Mouse (Mus musculus) intestine, embryonic 15.5 days (tissue): ENCODE data around the gene Hoxb5. TPM values are rescaled to one million over a fixed set of nuclear protein-coding genes. Genes with fewer than 3 reads are reported as not detected.
A peak's percentile ranks its signal among the peaks of the same experiment; 100 is the strongest.

Experiments
- ATAC-seq: fragments of 200-750 bp; cut with Nextera tagmentation; 2 replicates; pipeline ENCODE4 v1.8.0; 2017; ENCODE audit warnings: moderate TSS enrichment, moderate library complexity
- H3K27ac ChIP-seq: fragments of 300-500 bp; sonication (generic); 2 replicates; pipeline ENCODE4 v1.5.1; 2015; ENCODE audit warnings: mild to moderate bottlenecking, inconsistent platforms
- H3K27me3 ChIP-seq: fragments of 300-500 bp; sonication (generic); replicated peaks from 2 replicates; pipeline ENCODE4 v1.6.1; 2015; ENCODE audit warnings: inconsistent platforms
- H3K36me3 ChIP-seq: fragments of 300-500 bp; sonication (generic); 2 replicates; pipeline ENCODE4 v1.6.1; 2015; ENCODE audit warnings: inconsistent platforms
- H3K4me1 ChIP-seq: fragments of 300-500 bp; sonication (generic); replicated peaks from 2 replicates; pipeline ENCODE4 v1.6.1; 2015; ENCODE audit warnings: inconsistent platforms
- H3K4me2 ChIP-seq: fragments of 300-500 bp; sonication (generic); replicated peaks from 2 replicates; pipeline ENCODE4 v1.6.1; 2015; ENCODE audit warnings: mild to moderate bottlenecking, inconsistent platforms
- H3K4me3 ChIP-seq: fragments of 300-500 bp; sonication (generic); replicated peaks from 2 replicates; pipeline ENCODE4 v1.5.1; 2015; ENCODE audit warnings: inconsistent platforms
- H3K9ac ChIP-seq: fragments of 300-500 bp; sonication (generic); 2 replicates; pipeline ENCODE4 v1.6.1; 2015; ENCODE audit warnings: inconsistent platforms
- H3K9me3 ChIP-seq: fragments of 300-500 bp; sonication (generic); 2 replicates; pipeline ENCODE4 v1.6.1; 2016; ENCODE audit warnings: inconsistent platforms
- WGBS: fragments of 180-500 bp; shearing (Covaris S2); methylation state at CpG from one replicate; pipeline ENCODE4 v1.1.7; 2015; 5-methylcytosine and 5-hydroxymethylcytosine counted together
- polyA plus RNA-seq: library from polyadenylated mRNA; unstranded; fragments of >200 nt; fragmentation: Nextera tagmentation; extraction: Ambion mirVana; gene quantifications from 2 replicates; pipeline ENCODE4 v1.2.1, GENCODE M21; 2015

Gene Hoxb5
- polyA plus RNA-seq, 1 experiment from 2014 or later, result 31.3 TPM

DNA sequence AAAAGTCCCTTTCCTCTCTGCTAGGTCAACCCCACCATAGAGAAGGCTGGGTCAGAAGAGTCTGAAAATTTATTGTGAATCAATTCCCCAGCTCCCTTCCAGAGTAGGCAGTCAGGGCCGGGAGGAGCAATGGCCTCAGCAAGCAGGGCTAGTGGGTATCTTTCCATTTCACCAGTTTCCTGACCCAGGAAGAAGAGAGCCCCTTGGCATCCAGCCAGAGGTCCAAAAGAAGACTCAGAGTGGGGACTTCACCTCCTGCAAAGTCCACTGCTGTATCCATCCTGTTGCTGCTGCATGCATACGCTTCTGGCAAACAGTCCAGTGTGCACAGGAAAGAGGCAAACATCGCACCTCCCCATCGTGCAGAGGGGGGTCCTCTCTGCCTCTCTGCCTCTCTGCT lies 27.2 kb upstream of the Hoxb5 start:
- Histone ChIP-seq H3K36me3 (no peaks in the 10 kb centered on the region), H3K27me3 (peaks cover 91% of the 10 kb centered on the region), H3K4me1 (peaks cover 32% of the 10 kb centered on the region), H3K9me3 (no peaks in the 10 kb centered on the region), H3K4me2 (no peak overlapping the region), H3K9ac (no peak overlapping the region), H3K27ac (no peak overlapping the region), H3K4me3 (no peak overlapping the region)
- no peak for ATAC-seq
- 19% methylated on average over 4 of the region's 4 CpGs for WGBS

GRCm38 (mm10) chr11:96277151-96278044 lies 25.7 kb upstream of the Hoxb5 start:
- Histone ChIP-seq H3K27ac (no peak overlapping the region), H3K4me1 (peaks cover 18% of the 10 kb centered on the region), H3K9me3 (no peaks in the 10 kb centered on the region), H3K4me3 (0 out of 2 replicates have a peak overlapping the region, but pooled peaks have one; percentile 14), H3K9ac (no peak overlapping the region), H3K27me3 (peaks cover 83% of the 10 kb centered on the region), H3K4me2 (peak overlapping the region; percentile 43), H3K36me3 (no peaks in the 10 kb centered on the region)
- WGBS, result 6% methylated on average over 35 of the region's 35 CpGs
- ATAC-seq, result no peak

DNA sequence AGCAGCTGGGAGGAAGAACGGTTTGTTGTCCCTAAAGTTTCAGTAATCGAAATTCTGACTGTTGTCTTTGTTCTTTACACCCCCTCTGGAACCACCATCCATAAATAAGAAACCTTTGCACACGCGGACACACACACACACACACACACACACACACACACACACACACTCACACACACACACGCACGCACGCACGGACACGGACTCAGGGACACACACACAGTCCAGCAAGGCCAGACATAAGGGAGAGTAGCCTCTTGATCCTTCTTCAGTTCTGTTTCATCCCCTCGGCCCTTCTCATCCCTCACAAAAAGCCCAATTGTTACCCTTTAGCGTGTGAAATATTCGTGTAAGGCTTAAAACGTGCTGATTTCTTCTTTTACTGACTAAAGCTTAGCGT lies 24.8 kb upstream of the Hoxb5 start:
- no peaks in the 10 kb centered on the region for H3K9me3 ChIP-seq
- H3K36me3 ChIP-seq, result no peaks in the 10 kb centered on the region
- 15% methylated on average over 14 of the region's 14 CpGs for WGBS
- no peak for ATAC-seq
- no peak overlapping the region for H3K4me3 ChIP-seq
- no peak overlapping the region for H3K9ac ChIP-seq
- peaks cover 22% of the 10 kb centered on the region for H3K4me1 ChIP-seq
- peak overlapping the region; percentile 43; the same call in 1 of the 2 replicates for H3K4me2 ChIP-seq
- H3K27ac ChIP-seq, result no peak overlapping the region
- peaks cover 79% of the 10 kb centered on the region for H3K27me3 ChIP-seq

DNA sequence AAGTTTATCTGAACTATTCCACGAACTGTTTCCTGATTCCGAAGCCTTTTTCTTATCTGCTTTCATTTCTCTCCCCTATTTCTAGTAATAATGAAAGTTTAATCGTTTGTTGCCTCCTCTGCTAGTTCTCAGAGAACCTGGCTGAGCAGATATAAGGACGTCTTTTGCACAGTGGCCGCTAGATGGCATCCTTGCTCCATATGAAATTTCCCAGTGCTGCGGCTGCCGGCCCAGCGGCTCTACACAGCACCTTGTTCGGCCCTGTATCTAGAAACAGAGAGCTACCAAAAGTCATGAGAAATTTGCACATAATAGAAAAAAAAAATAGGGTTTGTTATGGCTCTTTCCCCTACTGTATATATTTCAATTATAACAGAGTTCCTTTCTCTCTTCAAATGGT lies 24.4 kb upstream of the Hoxb5 start:
- peak; percentile 77 for ATAC-seq
- 0 out of 2 replicates have a peak overlapping the region, but pooled peaks have one; percentile 11 for H3K4me2 ChIP-seq
- no peak overlapping the region for H3K4me3 ChIP-seq
- no peaks in the 10 kb centered on the region for H3K36me3 ChIP-seq
- H3K27me3 ChIP-seq, result peaks cover 75% of the 10 kb centered on the region
- H3K4me1 ChIP-seq, result peaks cover 22% of the 10 kb centered on the region
- H3K27ac ChIP-seq, result no peak overlapping the region
- under 1% methylated on average over 9 of the region's 9 CpGs for WGBS
- no peak overlapping the region for H3K9ac ChIP-seq
- H3K9me3 ChIP-seq, result no peaks in the 10 kb centered on the region

GRCm38 (mm10) chr11:96279421-96280233 lies 23.5 kb upstream of the Hoxb5 start:
- Histone ChIP-seq H3K4me3 (no peak overlapping the region), H3K36me3 (no peaks in the 10 kb centered on the region), H3K4me2 (peak overlapping the region; percentile 45), H3K4me1 (peaks cover 22% of the 10 kb centered on the region), H3K9me3 (no peaks in the 10 kb centered on the region), H3K27ac (no peak overlapping the region), H3K9ac (no peak overlapping the region), H3K27me3 (peaks cover 70% of the 10 kb centered on the region)
- WGBS, result 12% methylated on average over 31 of the region's 31 CpGs
- ATAC-seq, result no peak

DNA sequence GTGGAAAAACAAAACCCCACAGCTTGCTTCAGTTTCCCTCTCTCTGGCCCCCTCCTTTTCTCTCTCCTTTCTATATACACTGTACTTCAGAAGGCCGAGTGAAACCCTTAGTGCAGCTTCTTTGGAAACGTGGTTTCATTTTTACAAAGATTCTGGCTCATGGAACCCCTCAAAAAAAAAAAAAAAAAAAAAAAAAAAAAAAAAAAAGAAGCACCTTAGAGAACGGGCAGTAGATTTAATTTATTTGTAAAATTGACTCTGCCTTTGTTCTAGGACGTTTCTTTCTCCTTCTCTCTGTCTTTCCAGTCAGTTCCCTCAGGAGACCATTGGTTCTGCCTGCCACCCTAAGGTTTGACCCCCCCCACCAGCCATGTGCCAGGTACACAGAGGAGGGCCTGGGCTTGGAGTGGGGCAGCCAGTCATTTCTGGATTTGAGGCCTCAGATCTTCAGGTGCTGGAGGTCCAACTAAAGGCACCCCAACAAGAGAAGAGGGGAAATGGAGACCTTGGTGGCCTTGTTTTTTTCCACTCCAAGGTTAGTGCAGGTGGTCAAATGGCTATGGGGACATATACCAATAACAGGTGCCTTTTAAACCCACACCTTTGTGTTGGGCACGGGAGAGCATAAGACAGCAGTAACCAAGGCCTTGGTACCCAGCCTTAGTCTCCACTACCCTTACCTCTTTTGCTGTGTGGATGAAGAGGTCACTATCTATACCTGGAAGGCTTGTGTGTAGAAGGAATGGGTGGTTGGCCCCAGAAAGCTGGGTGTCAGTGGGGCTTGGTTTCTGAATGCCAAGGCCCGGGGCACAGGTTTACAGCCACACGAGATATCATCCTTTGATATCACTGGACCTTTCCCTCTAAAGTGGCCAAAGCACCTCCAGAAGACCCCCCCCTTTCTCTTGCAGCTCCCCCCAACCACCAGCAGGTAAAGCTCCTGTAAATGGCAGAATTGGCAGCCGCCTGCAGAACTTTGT lies 22.4 kb upstream of the Hoxb5 start:
- no peaks in the 10 kb centered on the region for H3K9me3 ChIP-seq
- H3K27ac ChIP-seq, result no peak overlapping the region
- WGBS, result 35% methylated on average over 8 of the region's 8 CpGs
- no peak overlapping the region for H3K4me3 ChIP-seq
- no peaks in the 10 kb centered on the region for H3K36me3 ChIP-seq
- peaks cover 63% of the 10 kb centered on the region for H3K27me3 ChIP-seq
- peaks cover 22% of the 10 kb centered on the region for H3K4me1 ChIP-seq
- ATAC-seq, result no peak
- peak overlapping the region; percentile 45; the same call in 1 of the 2 replicates for H3K4me2 ChIP-seq
- H3K9ac ChIP-seq, result no peak overlapping the region

DNA sequence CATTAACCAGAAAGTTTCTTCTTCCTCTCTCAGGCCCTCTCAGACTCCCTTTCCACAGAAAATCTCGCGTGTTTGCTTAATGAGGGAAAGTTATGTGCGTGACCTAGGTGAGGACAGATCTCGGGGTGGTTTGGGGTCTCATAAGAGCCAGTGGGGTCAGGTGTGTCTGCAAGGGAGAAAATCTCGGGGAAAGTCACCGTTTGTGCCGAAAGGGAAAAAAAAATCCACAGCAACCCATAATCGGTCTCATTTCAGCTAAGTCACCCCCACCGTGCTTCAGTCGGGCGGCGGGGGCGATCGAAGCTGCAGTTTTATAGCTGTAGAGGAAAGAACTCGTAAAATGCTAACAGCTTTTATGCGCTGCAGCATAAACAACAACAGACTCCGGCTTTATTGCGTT lies 21.7 kb upstream of the Hoxb5 start:
- Histone ChIP-seq H3K27ac (no peak overlapping the region), H3K27me3 (peaks cover 56% of the 10 kb centered on the region), H3K36me3 (no peaks in the 10 kb centered on the region), H3K4me2 (peak overlapping the region; percentile 23; the same call in 1 of the 2 replicates), H3K4me1 (peaks cover 22% of the 10 kb centered on the region), H3K9me3 (no peaks in the 10 kb centered on the region), H3K9ac (no peak overlapping the region), H3K4me3 (no peak overlapping the region)
- 19% methylated on average over 18 of the region's 18 CpGs for WGBS
- ATAC-seq, result no peak

DNA sequence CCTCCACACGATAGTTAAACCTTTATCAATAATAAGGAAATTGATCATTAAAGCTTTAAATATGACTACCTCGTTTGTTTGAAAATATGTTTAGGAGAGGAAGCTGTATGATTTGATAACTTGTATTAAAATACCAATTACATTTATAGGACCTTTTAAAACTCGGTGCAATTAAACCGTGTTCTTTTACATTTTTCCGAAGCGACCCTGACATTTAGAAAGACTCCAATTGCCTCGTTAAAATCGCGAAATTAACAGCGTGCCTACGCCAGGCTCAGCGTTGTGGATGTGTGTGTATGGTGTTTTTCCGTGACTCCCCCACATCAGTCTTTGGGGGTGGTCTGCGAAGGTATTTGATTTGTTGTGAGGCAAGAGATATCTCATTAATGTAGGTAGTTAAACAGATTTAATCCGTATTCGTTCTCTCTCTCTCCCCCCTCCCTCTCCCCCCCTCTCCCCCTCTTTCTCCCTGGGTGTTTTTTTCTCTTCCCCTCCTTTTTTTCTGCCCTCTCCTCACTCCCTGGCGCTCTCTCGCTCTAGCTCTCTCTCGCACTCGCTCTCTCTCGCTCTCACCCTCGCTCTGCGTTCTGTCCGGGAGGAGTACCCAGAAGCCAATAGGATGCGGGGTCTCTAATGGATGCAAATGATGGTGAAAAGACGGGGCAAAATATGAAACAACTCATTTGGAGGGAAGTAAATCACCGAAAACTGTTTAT lies 21.1 kb upstream of the Hoxb5 start, which contains the start of gene Hoxb8:
Gene Hoxb8 (plus strand): TSS at position 51 of the 716 bp plus-strand sequence.
- no peak for ATAC-seq
- Histone ChIP-seq H3K9me3 (no peaks in the 10 kb centered on the region), H3K27me3 (peaks cover 54% of the 10 kb centered on the region), H3K27ac (no peak within 1 kb of the TSS), H3K4me1 (peaks cover 26% of the 10 kb centered on the region), H3K4me2 (peak within 1 kb of the TSS; percentile 81), H3K9ac (peak within 1 kb of the TSS; percentile 64; the same call in 1 of the 2 replicates), H3K4me3 (peak within 1 kb of the TSS; percentile 54), H3K36me3 (no peaks in the 10 kb centered on the region)
- WGBS, result 4% methylated on average over 27 of the region's 27 CpGs

GRCm38 (mm10) chr11:96282795-96283430 lies 20.2 kb upstream of the Hoxb5 start:
- Histone ChIP-seq H3K4me3 (peak overlapping the region; percentile 54), H3K27me3 (peaks cover 51% of the 10 kb centered on the region), H3K36me3 (no peaks in the 10 kb centered on the region), H3K9me3 (no peaks in the 10 kb centered on the region), H3K9ac (peak overlapping the region; percentile 64), H3K27ac (peak overlapping the region; percentile 77), H3K4me1 (peaks cover 23% of the 10 kb centered on the region), H3K4me2 (peak overlapping the region; percentile 81)
- ATAC-seq, result no peak
- under 1% methylated on average over 49 of the region's 49 CpGs for WGBS

DNA sequence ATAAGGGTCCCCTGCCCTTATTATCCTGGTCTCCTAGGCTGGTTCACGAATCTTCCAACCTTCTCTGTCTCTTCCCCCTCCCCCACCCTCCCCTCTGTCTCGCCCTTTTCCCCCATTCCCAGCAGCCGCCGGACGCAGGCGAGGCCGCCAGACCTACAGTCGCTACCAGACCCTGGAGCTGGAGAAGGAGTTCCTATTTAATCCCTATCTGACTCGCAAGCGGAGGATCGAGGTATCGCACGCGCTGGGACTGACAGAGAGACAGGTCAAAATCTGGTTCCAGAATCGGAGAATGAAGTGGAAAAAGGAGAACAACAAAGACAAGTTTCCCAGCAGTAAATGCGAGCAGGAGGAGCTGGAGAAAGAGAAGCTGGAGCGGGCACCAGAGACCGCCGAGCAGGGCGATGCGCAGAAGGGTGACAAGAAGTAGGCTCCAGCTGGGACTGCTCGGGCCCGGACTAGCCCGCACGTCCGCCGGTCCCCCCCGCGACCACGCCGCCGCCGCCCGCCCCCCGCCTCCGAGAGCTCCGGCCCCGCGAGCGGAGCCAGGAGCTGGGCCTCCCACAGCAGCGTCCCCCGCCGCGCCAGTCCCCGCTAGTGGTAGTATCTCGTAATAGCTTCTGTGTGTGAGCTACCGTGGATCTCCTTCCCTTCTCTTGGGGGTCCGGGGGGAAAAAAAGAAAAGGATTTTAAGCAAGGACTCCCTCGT lies 18.9 kb upstream of the Hoxb5 start:
- Histone ChIP-seq H3K27ac (peak overlapping the region; percentile 91), H3K4me2 (peak overlapping the region; percentile 81), H3K36me3 (no peaks in the 10 kb centered on the region), H3K4me3 (peak overlapping the region; percentile 54), H3K27me3 (peaks cover 53% of the 10 kb centered on the region), H3K9ac (peak overlapping the region; percentile 64), H3K9me3 (no peaks in the 10 kb centered on the region), H3K4me1 (peaks cover 18% of the 10 kb centered on the region)
- ATAC-seq, result peak; percentile 37
- 2% methylated on average over 49 of the region's 49 CpGs for WGBS
